Mouse (Mus musculus): ENCODE measurements around the gene Fcho1. TPM values are rescaled to one million over a fixed set of nuclear protein-coding genes. Genes with fewer than 3 reads are reported as not detected.
A peak's percentile ranks its signal among the peaks of the same experiment; 100 is the strongest.

Gene Fcho1
- polyA plus RNA-seq, 1 experiment from 2014 or later, result 1.6 TPM

DNA sequence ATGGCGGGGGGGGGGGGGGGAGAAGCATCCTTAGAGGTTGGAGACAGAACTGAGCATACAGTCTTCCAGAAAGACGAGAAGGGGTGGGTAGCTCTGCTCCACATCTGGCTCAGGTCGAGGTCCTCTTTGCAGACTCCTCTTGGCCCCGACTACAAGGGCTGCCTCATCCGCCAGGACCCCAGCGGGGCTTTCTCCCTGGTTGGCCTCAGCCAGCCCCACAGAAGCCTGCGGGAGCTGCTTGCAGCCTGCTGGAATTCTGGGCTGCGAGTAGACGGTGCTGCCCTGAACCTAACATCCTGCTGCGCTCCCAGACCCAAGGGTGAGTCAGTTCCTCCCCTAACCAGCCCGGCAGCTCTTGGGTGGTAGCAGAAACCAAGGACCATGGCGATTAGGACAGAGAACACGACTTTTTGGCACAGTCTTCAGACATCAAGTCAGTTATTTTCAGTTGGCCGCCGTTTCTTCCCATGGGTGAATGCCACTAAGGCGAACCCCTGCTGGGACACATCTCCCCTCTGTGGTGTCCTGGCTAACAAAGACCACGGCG is 44.1 kb downstream of the Fcho1 start:
- H3K9ac ChIP-seq, result no peak overlapping the region
- peaks cover 92% of the 10 kb centered on the region for H3K27me3 ChIP-seq (replicated peaks)
- H3K9me3 ChIP-seq (replicated peaks), result no peaks in the 10 kb centered on the region
- H3K27ac ChIP-seq (ENCODE audit: poor library complexity, severe bottlenecking), result no peak overlapping the region
- H3K4me2 ChIP-seq, result no peak overlapping the region
- H3K4me1 ChIP-seq (replicated peaks), result peaks cover 30% of the 10 kb centered on the region
- no peak for ATAC-seq (ENCODE audit: insufficient number of reproducible peaks, low FRiP score)
- WGBS, result 16% methylated on average over 18 of the region's 18 CpGs
- no peak overlapping the region for H3K4me3 ChIP-seq
- H3K36me3 ChIP-seq, result peaks cover 6% of the 10 kb centered on the region; the same call in 1 of the 2 replicates

DNA sequence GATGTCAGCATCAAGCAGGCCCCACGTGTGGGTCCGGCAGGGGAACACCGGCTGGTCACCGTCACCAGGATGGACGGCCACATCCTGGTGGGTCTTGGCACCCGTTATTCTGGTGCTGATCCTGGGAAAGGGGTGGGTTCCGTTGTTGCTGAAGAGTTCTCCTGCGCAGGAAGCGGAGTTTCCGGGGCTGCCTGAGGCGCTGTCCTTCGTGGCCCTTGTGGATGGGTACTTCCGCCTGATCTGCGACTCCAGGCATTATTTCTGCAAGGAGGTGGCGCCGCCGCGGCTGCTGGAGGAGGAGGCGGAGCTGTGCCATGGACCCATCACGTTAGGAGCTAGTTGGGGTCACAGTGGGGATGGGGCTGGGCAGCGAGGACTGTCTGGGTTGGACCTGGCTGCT is 45.0 kb downstream of the Fcho1 start:
- no peak for ATAC-seq (ENCODE audit: insufficient number of reproducible peaks, low FRiP score)
- H3K4me2 ChIP-seq, result peak overlapping the region; percentile 8; the same call in 1 of the 2 replicates
- H3K4me1 ChIP-seq (replicated peaks), result peaks cover 27% of the 10 kb centered on the region
- H3K36me3 ChIP-seq, result peaks cover 6% of the 10 kb centered on the region; the same call in 1 of the 2 replicates
- H3K9me3 ChIP-seq (replicated peaks), result no peaks in the 10 kb centered on the region
- H3K27ac ChIP-seq (ENCODE audit: poor library complexity, severe bottlenecking), result no peak overlapping the region
- no peak overlapping the region for H3K9ac ChIP-seq
- no peak overlapping the region for H3K4me3 ChIP-seq
- peaks cover 82% of the 10 kb centered on the region for H3K27me3 ChIP-seq (replicated peaks)
- WGBS, result 16% methylated on average over 21 of the region's 21 CpGs

GRCm38 (mm10) chr8:71679550-71680168 is 45.9 kb downstream of the Fcho1 start:
- peaks cover 6% of the 10 kb centered on the region; the same call in 1 of the 2 replicates for H3K36me3 ChIP-seq
- 10% methylated on average over 46 of the region's 46 CpGs for WGBS
- peak overlapping the region; percentile 41 for H3K4me3 ChIP-seq
- H3K9ac ChIP-seq, result 0 out of 2 replicates have a peak overlapping the region, but pooled peaks have one; percentile 23
- no peaks in the 10 kb centered on the region for H3K9me3 ChIP-seq (replicated peaks)
- H3K4me1 ChIP-seq (replicated peaks), result peaks cover 27% of the 10 kb centered on the region
- peak overlapping the region; percentile 69 for H3K4me2 ChIP-seq
- H3K27me3 ChIP-seq (replicated peaks), result peaks cover 74% of the 10 kb centered on the region
- H3K27ac ChIP-seq (ENCODE audit: poor library complexity, severe bottlenecking), result no peak overlapping the region
- peak; percentile 9; the same call in 1 of the 2 replicates for ATAC-seq (ENCODE audit: insufficient number of reproducible peaks, low FRiP score)

DNA sequence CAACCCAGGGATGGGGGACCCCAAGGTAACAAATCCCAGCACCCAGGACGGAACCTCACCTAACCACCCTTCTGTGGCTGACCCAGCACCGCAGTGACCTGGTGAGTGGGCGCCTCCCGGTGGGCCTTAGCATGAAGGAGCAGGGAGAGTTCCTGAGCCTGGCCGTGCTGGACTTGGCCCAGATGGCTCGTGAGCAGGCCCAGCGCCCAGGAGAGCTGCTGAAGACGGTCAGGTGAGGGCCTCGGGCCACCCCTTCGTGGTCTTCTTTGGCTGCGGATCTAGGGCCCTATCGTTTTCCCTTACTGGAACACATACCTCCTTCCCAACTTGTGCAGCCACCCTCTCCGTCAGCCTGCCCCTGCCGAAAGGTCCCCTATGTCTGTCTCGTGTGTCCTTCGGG is 46.4 kb downstream of the Fcho1 start:
- peaks cover 6% of the 10 kb centered on the region; the same call in 1 of the 2 replicates for H3K36me3 ChIP-seq
- no peaks in the 10 kb centered on the region for H3K9me3 ChIP-seq (replicated peaks)
- H3K27me3 ChIP-seq (replicated peaks), result peaks cover 69% of the 10 kb centered on the region
- no peak overlapping the region for H3K9ac ChIP-seq
- peaks cover 27% of the 10 kb centered on the region for H3K4me1 ChIP-seq (replicated peaks)
- H3K27ac ChIP-seq (ENCODE audit: poor library complexity, severe bottlenecking), result no peak overlapping the region
- no peak for ATAC-seq (ENCODE audit: insufficient number of reproducible peaks, low FRiP score)
- H3K4me2 ChIP-seq, result peak overlapping the region; percentile 69
- 31% methylated on average over 16 of the region's 16 CpGs for WGBS
- peak overlapping the region; percentile 41 for H3K4me3 ChIP-seq

DNA sequence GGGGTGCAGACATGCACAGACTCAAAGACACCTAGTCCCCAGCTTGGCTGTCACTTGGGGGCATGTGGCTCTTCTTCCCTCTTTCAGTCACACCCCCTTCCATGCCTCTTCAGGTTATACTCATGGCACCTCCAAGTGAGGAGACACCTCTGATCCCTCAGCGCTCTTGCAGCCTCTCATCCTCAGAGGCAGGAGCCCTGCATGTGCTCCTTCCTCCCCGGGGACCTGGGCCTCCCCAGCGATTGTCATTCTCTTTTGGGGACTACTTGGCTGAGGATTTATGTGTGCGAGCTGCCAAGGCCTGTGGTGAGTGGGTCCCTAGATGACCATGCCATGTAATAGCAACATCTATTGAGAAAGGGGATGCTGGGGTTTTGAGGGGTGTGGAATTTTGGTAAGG is 47.3 kb downstream of the Fcho1 start:
- H3K9me3 ChIP-seq (replicated peaks), result no peaks in the 10 kb centered on the region
- 64% methylated on average over 4 of the region's 4 CpGs for WGBS
- no peak overlapping the region for H3K27ac ChIP-seq (ENCODE audit: poor library complexity, severe bottlenecking)
- H3K4me3 ChIP-seq, result no peak overlapping the region
- no peak for ATAC-seq (ENCODE audit: insufficient number of reproducible peaks, low FRiP score)
- H3K27me3 ChIP-seq (replicated peaks), result peaks cover 60% of the 10 kb centered on the region
- H3K4me1 ChIP-seq (replicated peaks), result peaks cover 27% of the 10 kb centered on the region
- H3K36me3 ChIP-seq, result peaks cover 6% of the 10 kb centered on the region; the same call in 1 of the 2 replicates
- H3K9ac ChIP-seq, result no peak overlapping the region
- H3K4me2 ChIP-seq, result peak overlapping the region; percentile 88; the same call in 1 of the 2 replicates

- no peak for ATAC-seq (ENCODE audit: insufficient number of reproducible peaks, low FRiP score)
- Histone ChIP-seq H3K9ac (no peak overlapping the region), H3K27ac (ENCODE audit: poor library complexity, severe bottlenecking) (peak overlapping the region; percentile 28; the same call in 1 of the 2 replicates), H3K27me3 (replicated peaks) (peaks cover 53% of the 10 kb centered on the region), H3K9me3 (replicated peaks) (no peaks in the 10 kb centered on the region), H3K36me3 (no peaks in the 10 kb centered on the region), H3K4me1 (replicated peaks) (peaks cover 27% of the 10 kb centered on the region), H3K4me2 (peak overlapping the region; percentile 88), H3K4me3 (no peak overlapping the region)
Observed at GRCm38 (mm10) chr8:71677555-71677954, 48.0 kb downstream of the Fcho1 start.

- WGBS, result 54% methylated on average over 9 of the region's 9 CpGs
- Histone ChIP-seq H3K4me1 (replicated peaks) (peaks cover 27% of the 10 kb centered on the region), H3K36me3 (no peaks in the 10 kb centered on the region), H3K4me3 (peak overlapping the region; percentile 89), H3K4me2 (peak overlapping the region; percentile 88), H3K27me3 (replicated peaks) (peaks cover 45% of the 10 kb centered on the region), H3K9me3 (replicated peaks) (no peaks in the 10 kb centered on the region), H3K27ac (ENCODE audit: poor library complexity, severe bottlenecking) (peak overlapping the region; percentile 70; the same call in 1 of the 2 replicates), H3K9ac (peak overlapping the region; percentile 94)
- no peak for ATAC-seq (ENCODE audit: insufficient number of reproducible peaks, low FRiP score)
Observed at GRCm38 (mm10) chr8:71676803-71677202, 48.7 kb downstream of the Fcho1 start.

DNA sequence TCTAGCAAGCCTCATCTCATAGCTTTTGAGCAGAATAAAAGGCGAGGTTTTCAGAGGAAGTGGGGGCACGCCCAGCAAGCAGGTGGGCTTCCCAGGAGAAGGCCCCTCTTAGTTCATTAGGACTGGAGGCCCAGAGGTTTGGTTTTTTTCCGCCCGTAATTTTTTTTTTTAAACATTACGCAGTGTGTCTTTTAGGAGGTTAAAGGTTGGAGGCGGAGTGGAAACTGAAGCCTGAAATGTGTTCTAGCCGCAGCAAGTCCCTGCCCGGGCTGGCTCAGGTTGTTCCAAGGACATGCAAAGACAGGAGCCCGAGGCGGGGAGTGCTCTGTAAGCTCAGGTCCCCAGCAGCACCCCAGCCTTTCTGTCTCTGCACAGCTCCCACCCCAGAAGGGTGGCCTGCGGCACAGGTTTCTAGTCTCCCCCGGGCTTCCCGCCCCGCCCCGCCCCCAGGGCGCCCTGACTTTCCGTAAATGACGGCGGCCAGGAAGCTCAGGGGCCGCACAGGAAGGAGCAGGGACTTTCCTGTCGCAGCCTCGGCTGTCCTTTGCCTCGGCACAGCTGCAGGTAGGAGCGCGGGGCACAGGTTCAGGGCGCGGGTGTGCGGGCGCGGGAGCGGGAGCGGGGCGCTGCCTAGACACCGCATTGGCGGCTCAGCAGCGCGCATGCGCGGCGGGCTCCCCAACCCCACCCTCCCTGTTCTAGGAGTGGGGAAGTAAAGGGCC is 49.3 kb downstream of the Fcho1 start, which contains the start of gene Jak3:
Jak3 (plus strand) TSS at position 277 of the 722 bp plus-strand sequence.
- H3K4me2 ChIP-seq, result peak within 1 kb of the TSS; percentile 88
- H3K27me3 ChIP-seq (replicated peaks), result peaks cover 39% of the 10 kb centered on the region
- H3K4me3 ChIP-seq, result peak within 1 kb of the TSS; percentile 89
- peak; percentile 64 for ATAC-seq (ENCODE audit: insufficient number of reproducible peaks, low FRiP score)
- no peaks in the 10 kb centered on the region for H3K9me3 ChIP-seq (replicated peaks)
- peak within 1 kb of the TSS; percentile 94 for H3K9ac ChIP-seq
- H3K27ac ChIP-seq (ENCODE audit: poor library complexity, severe bottlenecking), result peak within 1 kb of the TSS; percentile 70
- H3K4me1 ChIP-seq (replicated peaks), result peaks cover 30% of the 10 kb centered on the region
- 3% methylated on average over 40 of the region's 40 CpGs for WGBS
- no peaks in the 10 kb centered on the region for H3K36me3 ChIP-seq

DNA sequence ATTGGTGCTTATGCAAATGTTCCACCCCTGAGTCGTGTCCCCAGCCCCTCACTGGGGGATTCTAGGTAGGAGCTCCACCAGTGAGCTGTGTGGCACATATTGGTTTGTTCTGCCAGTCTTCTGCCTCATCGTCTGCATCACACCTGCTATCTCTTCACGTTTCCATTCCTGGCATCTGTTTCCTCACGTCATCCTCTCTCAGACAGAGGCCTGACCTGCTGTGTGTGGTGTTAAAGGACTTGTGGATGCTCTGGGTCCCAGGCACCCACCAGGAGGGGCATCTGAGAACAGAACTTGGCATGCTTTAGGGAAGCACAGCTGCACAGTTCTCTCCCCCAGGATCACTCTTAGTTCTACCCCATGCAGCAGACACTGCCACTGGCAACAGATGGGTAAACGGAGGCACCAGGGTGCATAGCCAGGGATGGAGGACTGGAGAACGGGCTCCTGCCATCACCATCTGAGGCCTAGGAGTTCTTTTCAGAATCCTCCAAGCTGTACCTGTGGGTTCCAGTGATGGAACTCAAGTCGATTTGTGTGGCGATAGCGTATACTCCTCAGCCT is 50.0 kb downstream of the Fcho1 start:
- Histone ChIP-seq H3K27ac (ENCODE audit: poor library complexity, severe bottlenecking) (no peak overlapping the region), H3K9me3 (replicated peaks) (no peaks in the 10 kb centered on the region), H3K4me2 (peak overlapping the region; percentile 88), H3K36me3 (no peaks in the 10 kb centered on the region), H3K4me3 (peak overlapping the region; percentile 89), H3K9ac (peak overlapping the region; percentile 94), H3K4me1 (replicated peaks) (peaks cover 34% of the 10 kb centered on the region), H3K27me3 (replicated peaks) (peaks cover 33% of the 10 kb centered on the region)
- 38% methylated on average over 9 of the region's 9 CpGs for WGBS
- no peak for ATAC-seq (ENCODE audit: insufficient number of reproducible peaks, low FRiP score)

- Histone ChIP-seq H3K4me2 (no peak overlapping the region), H3K27me3 (replicated peaks) (peaks cover 18% of the 10 kb centered on the region), H3K4me3 (no peak overlapping the region), H3K9me3 (replicated peaks) (no peaks in the 10 kb centered on the region), H3K27ac (ENCODE audit: poor library complexity, severe bottlenecking) (no peak overlapping the region), H3K36me3 (no peaks in the 10 kb centered on the region), H3K4me1 (replicated peaks) (peaks cover 31% of the 10 kb centered on the region), H3K9ac (no peak overlapping the region)
- no peak for ATAC-seq (ENCODE audit: insufficient number of reproducible peaks, low FRiP score)
- 60% methylated on average over 2 of the region's 2 CpGs for WGBS
Observed at GRCm38 (mm10) chr8:71674071-71674470, 51.4 kb downstream of the Fcho1 start.

Data from heart, embryonic 12.5 days (tissue).